Mouse (Mus musculus) cerebellum, adult 11-12 months (tissue): ENCODE measurements around the gene Akap9.
"Not testable (repeated sequence)": the region's sequence is repeated elsewhere in the genome, so short reads cannot be mapped to it uniquely, and the experiment has no call there.

Experiments used
- DNase-seq: peaks from one replicate; pipeline ENCODE4 v3.0.0; 2022

Akap9 gene

DNA sequence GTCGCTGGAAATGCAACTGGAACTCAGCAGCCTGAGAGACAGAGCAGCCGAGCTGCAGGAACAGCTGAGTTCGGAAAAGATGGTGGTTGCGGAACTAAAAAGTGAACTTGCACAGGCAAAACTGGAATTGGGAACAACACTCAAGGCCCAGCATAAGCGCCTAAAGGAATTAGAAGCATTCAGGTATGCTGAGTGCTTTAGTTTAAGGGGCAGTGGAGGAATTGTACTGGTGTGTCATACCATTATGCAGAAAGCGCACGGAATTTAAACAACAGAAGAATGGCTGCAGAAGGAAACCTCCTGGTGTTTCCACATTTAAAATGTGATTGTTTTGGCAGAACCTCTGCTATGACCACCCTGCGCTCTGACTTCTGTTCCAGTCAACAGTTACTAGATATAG, 132.5 kb downstream of the Akap9 start:
- DNase-seq = no peak

DNA sequence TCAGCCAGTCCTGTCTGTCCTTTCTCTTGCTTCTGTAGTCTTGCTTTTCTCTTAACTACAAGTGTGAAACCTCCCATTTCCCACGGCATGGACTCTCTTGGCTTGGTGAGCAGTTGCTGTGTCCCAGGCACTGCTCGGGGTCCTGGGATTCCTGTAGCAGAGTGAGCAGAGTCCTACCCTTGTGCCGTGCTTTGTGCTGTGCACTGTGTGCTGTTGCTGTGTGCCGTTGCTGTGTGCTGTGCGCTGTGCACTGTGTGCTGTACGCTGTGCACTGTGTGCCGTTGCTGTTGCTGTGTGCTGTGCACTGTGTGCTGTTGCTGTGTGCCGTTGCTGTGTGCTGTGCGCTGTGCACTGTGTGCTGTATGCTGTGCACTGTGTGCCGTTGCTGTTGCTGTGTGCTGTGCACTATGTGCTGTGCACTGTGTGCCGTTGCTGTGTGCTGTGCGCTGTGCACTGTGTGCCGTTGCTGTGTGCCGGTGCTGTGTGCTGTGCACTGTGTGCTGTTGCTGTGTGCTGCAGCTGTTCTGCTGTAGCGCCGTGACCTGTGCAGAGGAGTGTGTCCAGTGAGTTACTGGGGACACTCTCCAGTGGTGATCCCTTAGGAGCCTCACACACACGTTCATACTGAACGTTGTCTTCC, 138.7 kb downstream of the Akap9 start:
- DNase-seq = no peak

DNA sequence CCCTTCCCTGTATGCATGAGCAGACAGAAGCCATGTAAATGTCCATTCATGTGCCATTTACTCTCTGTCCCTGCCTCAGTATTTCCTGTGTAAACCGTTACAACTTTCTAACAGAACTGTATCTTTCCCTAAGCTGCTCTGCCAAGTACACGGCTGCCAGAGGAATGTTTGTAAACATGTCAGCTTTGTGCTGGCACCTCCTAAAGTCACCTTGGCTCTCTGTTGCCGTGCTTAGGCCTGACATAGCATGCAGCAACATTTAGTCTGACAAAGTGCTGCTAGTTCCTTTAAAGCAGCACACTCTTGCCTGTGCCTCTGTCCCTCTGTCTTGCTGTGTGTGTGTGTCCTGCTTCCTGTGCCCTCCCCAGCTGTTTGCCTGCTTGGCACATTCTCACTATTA, 139.3 kb downstream of the Akap9 start:
- DNase-seq = no peak

DNA sequence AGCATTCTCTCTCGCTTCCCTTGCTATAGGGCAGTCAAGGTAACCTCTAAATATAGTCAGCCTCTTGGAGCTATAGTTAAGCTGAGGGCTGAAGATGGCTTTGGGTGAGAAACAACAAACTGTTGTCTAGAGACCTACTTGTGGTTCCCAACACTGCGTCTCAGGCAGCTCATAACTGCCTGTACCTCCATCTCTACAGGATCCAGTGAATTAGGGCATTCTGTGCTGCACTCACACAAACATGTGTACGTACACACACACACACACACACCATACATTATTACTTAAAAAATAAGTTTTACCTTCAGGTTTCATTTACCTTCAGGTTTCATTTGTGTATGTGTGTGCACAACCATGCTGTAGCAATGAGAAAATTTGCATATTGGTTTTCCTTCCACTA, 151.2 kb downstream of the Akap9 start:
- no peak for DNase-seq

GRCm38 (mm10) chr5:4080861-4081260, 153.0 kb downstream of the Akap9 start:
- DNase-seq = no peak

GRCm38 (mm10) chr5:4081513-4081912, 153.7 kb downstream of the Akap9 start:
- no peak for DNase-seq

- DNase-seq = no peak
Measured at GRCm38 (mm10) chr5:4084948-4085347, 157.1 kb downstream of the Akap9 start.

DNA sequence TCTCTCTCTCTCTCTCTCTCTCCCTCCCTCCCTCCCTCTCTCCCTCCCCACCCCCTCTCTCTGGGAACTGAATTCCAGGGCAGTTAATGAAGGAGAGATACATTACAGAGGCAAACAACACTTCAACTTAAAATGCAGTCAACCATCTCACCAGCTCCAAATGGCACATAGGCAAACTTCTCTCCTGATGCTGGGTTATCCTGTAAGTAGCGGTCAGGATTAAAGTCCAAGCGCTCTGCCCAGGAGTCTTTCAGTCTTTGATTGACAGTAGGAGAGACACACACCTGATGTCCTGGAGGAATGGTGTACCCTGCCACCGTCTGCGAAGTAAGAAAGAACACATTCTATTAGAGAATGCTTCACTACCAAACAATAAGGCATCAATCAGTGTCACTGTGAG, 158.5 kb downstream of the Akap9 start:
- no peak for DNase-seq

GRCm38 (mm10) chr5:4088190-4088589, 160.3 kb downstream of the Akap9 start:
- DNase-seq = no peak

DNA sequence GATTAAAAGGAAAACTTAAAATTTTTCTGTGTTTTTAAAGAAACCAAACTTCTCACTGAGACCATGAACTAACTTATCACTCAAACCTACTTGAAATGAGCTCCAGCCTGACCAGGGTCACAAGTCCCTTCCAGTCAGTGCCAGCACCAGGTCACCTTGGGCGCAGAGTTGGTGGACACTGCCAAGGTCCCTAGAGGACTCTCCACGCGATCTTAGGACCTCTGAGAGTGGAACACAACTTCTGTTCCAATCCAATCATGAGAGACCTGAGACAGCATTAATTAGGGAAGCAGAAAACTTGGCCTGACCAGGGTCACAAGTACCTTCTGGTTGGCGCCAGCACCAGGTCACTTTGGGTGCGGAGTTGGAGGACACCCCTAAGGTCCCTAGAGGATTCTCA, 166.6 kb downstream of the Akap9 start:
- DNase-seq = no peak

- DNase-seq = no peak
Measured at GRCm38 (mm10) chr5:4101031-4101430, 173.2 kb downstream of the Akap9 start.

DNA sequence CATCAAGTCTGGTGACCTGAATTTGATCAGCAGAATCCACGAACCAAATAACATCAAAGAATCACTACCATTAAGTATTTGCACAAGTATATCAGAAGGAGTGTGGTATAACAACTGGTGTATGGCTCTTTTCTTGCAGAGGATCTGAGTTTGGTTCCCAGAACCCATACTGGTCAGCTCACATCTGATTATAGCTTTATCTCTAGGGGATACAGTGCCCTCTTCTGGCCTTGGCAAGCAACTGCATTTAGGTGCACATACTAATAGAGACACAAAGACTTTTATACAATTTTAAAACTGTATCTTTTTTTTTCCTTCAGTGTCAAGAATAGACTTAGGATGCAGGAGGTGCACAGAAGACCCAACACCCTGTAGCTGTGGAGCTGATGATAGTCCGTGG, 173.9 kb downstream of the Akap9 start:
- DNase-seq = no peak

DNA sequence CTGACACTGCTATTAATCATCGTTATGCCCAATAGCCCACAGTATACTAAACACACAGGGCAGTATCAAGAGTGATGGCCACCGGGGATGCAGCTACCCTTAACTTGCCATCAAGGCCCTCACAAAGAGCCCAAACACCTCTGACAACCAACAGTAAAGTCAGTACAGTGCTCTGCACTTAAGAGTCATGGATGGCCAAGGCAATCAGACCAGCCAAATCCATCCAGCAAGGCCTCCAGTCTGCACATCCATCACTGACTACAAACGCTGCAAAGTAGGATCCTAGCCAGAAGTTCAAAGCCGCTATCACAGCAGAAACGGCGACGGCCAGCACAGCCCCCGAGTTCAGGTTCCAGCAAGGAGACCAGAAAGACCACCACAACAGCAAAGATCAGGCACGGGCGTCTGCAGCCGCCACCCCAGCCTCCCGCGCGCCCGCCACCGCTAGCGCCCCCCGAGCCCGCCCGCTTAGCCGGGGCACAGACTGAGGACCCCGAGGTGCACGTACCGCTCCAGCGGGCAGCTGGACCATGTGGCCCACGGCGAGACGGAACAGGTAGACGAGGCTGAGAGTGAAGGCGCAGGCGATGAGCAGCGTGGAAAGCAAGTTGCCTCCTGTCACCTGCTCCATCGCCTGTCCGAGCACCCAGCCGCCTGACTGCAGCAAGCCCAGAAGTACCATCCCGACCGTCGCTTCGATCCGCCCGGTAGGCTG, 175.9 kb downstream of the Akap9 start:
- DNase-seq = no peak

DNA sequence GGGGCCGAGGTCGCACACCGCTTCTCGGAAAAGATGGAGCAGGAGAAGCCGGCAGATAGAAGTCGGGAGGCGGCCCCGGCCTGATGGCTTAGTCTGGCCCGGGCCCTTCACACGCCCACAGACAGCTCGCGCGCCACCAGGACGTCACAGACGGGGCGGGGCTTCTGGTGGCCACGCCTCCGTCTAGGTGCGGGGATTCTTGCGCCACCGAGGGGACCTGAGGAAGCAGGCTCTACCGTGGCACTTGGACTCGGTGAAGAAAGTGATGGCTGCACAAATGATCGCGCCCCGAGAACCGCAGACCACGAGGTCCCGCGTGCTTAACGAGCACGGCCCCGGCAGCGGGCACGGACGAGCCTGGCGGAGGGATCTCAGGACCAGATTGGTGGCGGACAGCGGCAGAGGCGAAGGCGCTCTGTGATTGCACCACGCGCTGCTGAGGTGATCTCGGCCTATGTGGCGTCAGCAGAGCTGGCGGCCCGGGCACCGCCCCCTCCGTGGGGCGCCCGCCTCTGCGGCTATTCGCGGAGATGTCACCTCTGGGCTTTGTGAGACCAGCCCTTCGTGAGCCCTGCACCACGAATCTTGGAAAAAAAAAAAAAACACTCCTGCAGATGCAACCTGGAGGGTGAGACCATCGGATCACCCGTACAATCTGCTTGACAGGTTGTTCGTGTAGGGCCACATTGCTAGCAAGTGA, 176.6 kb downstream of the Akap9 start, which contains the start of gene Cyp51:
Cyp51 (minus strand) TSS at position 406 of the 700 bp plus-strand sequence.
- DNase-seq = peak; percentile 95

GRCm38 (mm10) chr5:4105651-4106186, 177.9 kb downstream of the Akap9 start:
- DNase-seq = peak; percentile 35

DNA sequence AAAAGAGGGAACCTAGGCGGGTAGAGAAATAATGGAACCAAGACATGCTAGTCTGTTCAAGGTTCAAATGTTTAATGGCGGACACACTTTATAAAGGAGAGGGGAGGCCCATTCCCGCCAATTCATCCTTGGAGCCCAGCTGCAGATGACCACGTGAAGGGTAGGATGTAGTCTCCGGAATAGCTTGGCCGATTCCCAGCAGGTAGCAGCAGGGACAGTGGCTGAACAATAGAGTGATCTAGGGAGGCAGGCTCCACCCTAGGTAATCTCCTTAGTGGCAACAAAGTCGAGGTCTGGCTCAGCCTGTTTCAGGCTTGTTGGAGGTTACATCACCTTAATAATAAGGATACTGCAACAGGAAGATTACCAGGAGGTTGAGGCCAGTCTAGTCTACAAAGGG, 179.2 kb downstream of the Akap9 start:
- not testable (repeated sequence) for DNase-seq

DNA sequence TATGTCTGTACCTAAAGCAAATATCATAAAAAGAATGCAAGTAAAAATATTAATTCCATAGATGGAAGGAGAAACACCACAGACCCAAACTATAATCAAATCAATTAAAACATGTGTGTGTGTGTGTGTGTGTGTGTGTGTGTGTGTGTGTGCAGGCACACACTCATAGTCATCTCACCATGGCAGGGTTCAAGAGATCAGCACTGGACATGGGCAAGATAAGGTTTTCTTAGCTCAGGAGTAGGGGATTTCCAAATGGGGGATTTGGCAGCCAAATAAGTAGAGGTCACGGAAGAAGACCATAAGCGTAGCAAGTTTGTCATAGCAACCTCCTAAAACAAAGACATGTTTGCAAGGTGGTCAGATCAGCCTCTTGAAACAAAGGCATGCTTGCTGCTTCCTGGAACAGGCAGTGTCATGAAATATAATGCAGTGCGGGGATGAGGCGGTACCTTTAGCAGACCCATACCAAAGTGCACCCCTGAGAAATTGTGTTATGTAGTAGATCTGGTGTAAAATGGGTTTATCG, 184.8 kb downstream of the Akap9 start:
- no peak for DNase-seq
